Mouse (Mus musculus): Measurements from ENCODE around the gene Bcl11a. TPM values are rescaled to one million over a fixed set of nuclear protein-coding genes. Genes with fewer than 3 reads are reported as not detected.
"Not testable (repeated sequence)": the region's sequence is repeated elsewhere in the genome, so short reads cannot be mapped to it uniquely, and the experiment has no call there.

The Bcl11a gene
- total RNA-seq, 4 experiments from 2014 or later: 2.6 to 4.0 (median 2.9) TPM

DNA sequence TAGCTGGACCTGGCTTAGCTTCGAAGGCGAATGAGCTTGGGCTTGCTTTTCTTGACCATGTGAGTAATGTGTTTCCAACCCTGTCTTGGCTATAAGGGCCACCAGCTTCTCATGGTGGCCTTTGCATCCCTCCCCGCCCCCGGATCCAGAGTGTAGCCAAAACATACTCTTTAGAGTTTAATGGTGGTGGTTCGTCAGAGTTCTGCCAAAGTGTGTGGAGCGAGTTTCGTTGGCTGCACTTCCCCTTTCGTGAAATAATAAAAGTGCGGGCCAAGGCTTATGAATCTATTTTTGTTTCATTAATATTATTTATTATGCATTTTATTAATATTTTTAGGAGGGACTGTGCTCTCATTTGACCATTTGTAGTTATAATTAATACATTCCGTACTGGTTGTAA is 21.4 kb downstream of the Bcl11a start:
- DNase-seq (ENCODE audit: low spot score): no peak

DNA sequence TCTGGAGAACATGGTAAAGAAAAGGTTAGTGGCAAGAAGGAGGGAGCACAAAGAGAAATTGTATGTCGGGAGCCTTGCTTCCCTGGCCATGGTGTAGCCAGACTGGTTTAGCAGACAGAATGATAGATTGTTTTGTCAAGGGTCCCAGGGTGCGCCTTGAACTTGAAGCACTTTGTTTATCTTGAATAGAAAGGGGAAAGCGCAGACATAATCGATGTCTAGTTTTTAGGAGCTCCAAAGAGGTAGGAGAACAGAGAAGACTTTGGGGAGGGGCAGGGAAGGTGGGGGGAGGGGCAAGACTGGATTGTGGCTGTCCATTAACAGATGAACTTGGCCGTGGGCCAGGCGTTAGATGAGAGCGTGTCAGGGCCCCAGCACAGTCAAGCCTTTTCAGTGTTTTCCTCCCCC is 22.0 kb downstream of the Bcl11a start:
- DNase-seq (ENCODE audit: low spot score): no peak

DNA sequence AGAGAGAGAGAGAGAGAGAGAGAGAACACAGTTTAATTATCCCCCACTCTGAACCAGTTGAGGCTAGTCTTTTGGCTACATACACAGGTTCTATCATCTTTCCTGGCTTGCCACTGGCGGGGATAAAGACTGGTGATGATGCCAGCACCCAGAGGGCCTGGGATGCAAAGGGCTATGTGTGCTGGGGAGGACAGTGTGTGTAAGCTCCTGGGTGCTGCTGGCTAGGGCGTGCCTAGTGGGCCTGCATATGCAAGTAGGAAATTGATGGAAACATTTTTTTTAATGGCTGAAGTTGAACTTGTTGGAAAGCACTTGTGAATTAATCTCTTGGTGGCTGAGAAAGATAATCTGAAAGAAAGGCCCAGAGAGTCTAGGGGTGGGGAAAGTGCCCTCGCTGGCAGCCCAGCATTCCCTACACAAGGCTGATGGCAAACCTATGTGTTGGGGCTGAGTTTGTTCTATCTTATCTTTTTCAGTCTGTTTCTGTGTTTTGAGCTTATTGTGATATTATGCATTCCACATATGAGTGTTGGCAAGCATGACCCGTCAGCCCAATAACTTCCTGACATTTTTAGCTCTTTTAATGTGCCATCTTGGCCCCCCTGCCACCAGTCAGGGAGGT is 22.7 kb downstream of the Bcl11a start:
- DNase-seq (ENCODE audit: low spot score): no peak

DNA sequence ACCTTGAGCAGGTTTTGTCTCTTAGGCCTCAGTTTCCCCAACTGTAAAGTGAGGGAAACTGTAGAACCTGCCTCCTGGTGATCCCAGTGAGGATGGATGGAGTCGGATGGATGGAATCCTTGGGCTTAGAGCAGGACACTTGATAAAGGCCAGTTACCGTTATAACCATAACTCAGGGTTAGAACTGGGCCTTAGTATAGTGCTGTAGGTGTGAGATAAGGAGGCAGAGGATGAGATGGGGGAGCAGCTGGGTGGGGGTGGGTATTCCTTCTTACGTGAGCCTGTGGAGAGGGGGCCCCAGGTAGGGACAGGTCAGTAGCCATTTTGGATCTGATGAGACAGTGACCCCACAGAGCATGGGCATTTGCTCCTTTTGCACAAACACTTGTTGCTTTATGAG is 23.8 kb downstream of the Bcl11a start:
- no peak for DNase-seq (ENCODE audit: low spot score)

DNA sequence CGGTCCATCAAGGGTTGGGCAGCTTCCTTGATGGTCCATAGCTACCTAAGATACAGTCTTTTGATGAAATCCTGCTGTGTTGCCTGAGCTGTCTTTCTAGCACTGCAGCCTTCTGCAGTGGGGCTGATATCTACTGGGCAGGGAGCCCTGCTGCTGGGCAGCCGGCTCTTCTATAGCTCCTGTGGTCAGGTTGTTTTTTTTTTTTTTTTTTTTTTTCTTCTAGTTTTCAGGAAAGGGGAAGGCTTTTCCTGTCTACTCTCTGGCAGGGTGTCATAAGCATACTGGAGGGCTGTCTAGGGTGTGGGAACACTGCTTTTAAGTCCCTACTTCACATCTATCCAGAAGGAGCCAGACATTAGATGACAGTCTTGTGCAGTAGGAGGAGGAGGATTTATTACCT is 24.5 kb downstream of the Bcl11a start:
- no peak for DNase-seq (ENCODE audit: low spot score)

DNA sequence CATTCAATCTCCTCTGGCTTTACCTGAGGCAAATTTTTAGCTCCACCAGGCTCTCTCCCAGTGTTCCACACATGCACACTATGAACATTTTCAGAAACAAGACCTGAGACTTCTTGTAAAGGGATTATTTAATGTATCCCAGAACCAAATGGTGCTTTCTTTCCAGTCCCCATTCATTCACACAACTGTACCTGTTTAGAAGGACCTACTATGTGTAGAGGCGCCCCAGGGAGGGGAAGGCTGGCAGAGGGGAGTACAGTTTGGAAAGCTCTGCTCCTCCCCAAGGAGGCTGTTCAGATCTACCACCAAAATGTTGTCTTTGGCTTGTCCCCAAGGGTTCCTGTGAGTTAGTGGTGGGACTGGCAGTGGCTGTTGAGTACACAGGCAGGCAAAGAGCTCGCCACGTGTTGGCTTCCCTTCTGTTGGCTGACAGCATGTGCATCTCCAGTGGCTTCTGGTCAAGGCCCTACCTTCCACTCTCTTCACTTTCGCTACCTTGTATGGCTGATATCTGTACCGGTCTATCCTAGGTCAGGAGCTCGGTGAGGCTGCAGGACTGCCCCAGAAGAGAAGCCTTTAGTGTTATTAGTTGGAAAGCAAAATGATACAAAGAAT is 25.4 kb downstream of the Bcl11a start:
- DNase-seq (ENCODE audit: low spot score): no peak

DNA sequence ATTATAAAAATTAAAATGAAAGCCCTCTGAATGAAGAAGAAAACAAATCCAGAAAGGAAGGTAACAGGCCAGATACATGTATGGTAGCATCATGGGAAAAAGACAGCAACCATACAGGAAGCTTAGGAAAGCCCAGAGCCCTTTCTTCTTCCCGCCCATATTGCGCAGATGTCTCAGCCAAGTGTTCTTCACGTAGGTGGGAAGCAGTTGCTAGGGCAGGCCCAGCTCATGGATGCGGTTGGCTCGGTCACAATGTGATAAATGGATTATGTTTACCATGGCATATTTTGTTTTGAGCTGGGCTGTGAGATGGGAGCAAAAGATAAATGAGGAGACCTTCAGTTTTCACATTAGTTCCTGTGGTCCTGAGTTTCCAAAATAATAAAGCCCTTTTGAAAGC is 29.6 kb downstream of the Bcl11a start:
- no peak for DNase-seq (ENCODE audit: low spot score)

DNA sequence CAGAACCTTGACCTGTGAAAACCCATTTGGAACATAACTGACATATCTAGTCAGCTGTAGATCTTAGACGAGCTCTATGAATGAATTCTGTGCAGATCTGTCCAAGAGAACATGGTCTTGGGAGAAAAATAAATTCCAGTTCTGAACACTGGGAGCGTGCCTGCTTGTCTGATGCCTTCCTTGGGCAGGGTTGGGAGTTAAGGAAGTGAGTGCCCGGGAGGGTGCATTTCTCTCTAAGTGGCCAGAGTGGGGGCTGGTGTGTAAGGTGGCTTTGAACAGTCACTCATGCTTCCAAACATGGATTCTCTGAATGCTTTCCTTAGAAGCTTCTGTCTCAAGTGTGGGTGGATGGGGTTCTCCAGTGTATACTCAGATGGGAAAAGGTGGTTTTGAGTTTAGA is 31.1 kb downstream of the Bcl11a start:
- DNase-seq (ENCODE audit: low spot score): no peak

DNA sequence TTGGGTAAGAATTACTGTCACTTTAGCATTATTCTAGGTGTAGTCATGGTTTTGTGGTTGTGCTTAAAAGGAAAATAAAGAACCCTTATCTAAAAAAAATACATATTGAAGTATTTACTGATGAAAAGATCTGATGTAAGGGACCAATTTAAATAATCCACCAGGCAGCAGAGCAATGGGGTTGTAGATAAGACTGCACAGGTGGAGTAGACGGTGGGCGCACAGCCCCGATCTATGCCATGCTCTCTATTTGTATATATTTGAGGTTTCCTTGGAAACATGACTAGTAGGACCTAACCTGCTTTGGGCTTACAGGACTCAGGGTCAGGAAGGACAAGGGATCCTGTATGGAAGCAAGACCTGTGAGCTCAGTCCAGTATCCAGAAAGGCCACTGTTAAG is 31.5 kb downstream of the Bcl11a start:
- DNase-seq (ENCODE audit: low spot score): no peak

DNA sequence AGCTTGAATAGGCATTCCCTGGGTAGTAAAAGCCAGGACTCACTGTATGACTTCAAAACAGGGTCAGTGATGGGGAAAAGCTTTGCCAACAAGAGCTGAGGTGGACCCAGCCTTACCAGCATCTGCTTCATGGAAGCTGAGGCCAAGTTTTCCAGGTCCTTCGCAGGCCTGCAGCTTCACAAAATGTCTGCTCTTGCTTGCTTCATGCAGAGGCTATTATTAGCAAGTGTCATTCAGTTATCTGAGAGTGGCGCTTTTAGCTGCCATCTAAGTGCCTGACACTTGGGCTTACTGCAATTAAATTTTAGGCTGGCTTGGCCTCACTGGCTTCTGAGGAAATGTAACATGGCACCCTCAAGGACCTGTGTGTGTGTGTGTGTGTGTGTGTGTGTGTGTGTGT is 32.3 kb downstream of the Bcl11a start:
- no peak for DNase-seq (ENCODE audit: low spot score)

DNA sequence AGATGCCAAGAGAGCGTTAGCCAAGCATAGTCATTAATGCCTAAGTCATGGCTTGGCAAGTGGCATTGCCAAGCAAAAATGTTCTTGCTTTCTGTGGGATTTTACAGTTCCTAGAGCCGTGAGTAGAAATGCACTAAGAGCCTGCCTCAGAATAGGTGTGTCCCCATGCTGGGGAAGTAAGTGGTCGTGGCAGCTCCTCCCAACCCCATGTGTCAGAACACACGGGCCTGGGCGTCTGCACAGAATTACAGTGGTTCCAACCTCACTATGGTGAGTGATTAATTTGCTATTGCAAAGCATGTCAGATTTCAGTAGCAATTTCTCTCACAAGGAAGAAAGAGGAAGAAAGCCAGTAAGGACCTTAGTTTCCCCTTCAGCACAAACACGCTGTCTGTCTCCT is 33.9 kb downstream of the Bcl11a start:
- DNase-seq (ENCODE audit: low spot score): no peak

DNA sequence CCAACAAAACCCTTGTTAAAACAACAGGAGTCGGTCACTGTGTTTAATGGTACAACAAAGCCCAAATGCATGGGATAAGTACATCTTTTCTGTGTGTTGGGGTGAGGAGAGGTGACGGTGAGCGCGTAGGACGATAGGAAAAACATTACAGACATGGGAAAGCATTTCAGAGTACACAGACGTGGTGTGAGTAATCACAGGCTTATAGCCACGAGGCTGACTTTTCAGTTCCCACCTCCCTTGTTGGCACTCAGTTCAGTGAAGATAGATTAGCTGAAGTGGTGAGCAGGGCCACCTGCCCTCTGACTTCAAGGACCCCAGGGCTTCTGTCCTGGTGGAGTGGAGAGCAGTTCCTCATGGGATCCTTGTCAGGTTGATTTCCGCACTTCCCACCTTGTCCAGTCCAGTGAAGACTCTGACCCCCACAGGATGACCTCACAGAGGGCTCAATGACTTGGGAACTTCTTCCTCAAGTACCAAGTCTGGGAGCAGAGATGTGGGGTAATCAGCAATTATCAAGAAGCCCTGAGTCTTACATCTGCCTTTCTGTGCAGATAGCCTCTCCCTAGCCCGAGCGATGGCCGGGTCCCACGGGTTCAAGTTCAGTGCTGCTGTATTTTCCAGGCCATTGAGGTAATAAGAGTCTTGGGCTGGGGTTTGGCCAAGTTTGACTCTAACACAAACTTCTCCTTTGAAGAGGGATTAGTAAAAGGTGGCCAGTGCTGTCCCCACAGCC is 37.3 kb downstream of the Bcl11a start:
- DNase-seq (ENCODE audit: low spot score): no peak

DNA sequence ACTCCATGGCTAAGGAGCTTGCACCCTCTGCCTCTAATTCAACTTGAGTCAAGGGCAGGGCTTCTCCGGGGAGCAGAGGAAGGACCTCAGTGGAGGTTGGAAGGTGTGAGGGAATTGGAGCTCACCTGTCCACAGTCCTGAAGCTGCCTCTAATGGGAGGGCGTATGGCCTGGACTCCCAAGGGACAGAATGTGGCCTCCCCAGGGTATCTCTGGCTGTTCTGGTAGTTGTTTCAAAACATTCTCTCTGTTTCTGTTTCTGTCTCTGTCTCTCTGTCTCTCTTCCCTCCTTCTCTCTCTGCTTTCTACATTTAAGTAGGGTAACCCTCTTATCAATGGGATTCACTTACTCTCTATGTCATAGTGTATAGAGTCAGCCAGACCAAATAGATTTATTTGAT is 38.2 kb downstream of the Bcl11a start:
- no peak for DNase-seq (ENCODE audit: low spot score)

DNA sequence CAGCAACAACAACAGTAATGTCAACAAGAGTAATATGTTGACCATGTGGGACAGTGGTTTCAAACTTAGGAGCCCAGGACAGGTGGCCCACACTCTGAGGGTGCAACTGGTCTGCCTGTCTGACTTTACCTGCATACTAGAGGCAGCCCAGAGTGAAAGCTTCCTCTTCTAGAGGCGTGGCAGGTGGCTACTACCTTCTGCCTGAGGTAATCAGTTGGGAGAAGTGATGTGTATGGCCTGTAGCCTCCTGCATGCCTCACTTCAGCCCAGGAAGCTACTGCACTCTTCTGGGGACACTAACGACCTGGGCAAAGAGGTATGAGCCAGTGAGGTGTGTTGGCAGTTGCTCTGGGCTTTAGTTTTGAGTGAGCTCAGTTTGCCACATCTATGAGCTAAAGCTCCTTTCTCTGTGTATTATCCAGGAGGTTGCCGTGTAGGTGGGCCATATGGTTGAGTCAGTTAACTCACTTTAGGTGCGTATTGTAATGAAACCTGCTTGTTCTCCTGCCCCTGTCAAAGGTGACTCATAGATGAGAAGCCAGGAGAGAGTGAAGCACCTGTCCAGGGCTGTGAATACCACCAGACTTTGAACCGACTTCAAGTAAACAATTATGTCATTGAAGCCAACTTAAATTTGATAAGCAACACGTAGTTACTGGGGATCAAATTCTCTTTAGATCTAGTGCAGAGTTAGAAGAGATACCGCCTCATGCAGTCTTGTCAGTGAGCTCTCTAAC is 38.9 kb downstream of the Bcl11a start:
- DNase-seq (ENCODE audit: low spot score): no peak

DNA sequence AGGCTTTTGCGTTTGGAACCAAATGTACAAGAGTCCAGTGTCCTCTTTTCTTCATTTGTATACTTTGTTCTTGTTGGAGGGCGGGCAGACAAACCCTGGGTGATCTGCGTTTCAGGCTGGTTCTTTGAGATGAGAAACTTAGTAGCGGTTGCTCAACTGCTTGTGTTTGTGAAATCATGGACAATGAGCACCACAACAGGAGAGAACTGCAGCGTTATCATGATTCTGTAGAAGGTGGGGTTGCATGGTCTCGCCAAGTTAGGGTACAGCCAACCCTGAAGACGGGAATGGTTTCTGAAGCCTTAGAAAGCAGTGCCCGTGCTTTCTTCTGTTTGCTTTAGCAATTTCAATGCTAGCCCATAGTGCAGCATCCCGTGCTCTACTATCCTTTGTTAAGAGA is 43.3 kb downstream of the Bcl11a start:
- no peak for DNase-seq (ENCODE audit: low spot score)

DNA sequence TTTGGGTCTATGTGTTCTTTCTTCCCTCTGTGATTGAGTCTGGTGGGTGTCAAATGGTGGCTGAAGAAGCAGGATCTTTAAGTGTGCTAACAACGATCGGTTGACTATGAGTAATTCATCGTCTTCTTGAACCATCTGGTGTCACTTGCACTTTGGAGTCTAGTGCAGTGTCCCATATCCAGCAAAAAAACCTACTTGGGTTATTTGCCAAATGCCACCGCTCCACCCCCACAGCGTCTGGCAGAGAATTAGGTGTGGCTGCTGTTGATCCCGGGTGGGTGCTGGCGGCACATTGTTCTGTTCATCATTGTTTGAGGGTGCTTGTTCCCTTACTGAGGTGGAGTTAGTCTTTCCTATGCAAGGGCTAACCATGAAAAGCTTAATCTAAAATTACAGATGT is 45.0 kb downstream of the Bcl11a start:
- no peak for DNase-seq (ENCODE audit: low spot score)

DNA sequence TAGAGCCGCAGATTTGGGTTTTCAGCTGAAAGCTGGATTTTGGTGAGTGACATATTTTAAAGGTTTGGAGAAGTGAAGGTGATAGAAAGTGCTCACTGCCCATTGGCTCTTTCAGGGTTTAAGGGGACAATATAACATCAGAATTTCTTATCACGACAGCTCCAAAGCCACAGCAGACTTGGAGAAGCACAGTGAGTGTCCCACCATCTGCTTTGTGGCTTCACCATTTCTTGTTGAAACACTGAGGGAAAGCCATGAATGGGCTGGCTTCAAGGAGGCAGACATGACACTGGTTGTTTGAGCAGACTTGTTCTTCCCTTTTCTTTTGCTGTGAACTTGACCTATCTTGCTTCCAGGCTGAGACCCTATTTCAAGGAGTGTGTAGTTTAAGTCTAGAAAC is 46.1 kb downstream of the Bcl11a start:
- DNase-seq (ENCODE audit: low spot score): no peak

DNA sequence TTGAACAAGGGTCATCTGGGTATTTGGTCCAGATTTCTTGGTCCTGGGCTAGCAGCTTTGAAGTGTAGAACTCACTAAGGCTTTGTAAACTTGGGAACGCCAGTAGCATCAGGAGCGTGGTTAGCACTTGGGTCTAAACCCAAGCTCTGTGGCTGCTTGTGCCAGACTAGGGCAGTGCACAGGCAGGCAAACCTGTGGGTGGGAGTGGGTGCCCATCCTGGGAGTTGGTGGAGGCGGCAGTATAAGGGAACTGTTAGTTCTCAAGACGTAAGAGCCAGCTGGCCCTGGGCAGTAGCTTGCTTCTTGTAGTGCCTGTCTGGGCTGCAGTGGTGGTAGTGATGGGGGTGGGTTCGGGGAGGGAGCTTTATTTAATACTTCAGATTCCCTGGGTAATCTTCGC is 47.2 kb downstream of the Bcl11a start:
- no peak for DNase-seq (ENCODE audit: low spot score)

DNA sequence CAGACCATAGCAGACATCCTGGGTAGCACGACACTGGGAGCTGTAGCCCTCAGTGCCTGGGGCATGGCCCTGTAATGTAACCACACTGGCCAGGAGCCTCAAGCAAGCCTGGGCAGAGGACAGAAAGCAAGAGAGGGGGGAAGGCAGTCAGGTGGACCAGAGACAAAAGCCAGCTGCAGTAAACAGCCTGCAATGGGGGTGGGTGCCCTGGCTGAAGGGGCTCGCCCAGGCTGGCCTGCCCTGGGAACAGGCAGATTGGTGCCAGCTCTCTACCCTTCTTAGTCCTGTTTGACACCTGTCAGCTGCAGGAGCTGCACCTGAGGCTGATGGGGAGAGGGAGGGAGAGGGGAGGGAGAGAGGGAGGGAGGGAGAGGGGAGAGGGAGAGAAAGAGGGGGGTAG is 50.1 kb downstream of the Bcl11a start:
- DNase-seq (ENCODE audit: low spot score): no peak

DNA sequence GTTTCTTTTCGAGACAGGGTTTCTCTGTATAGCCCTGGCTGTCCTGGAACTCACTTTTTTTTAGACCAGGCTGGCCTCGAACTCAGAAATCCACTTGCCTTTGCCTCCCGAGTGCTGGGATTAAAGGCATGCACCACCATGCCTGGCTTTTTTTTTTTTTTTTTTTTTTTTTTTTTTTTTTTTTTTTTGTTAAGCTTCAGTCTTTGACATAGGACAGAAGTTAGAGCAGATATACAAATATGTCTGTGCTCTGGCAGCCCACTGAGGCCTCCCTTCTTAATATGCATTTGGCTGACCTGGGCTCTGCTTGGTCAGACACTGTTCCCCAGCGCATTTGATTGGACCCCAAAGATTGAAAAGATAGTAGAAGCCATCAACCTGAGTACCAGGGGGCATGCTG is 51.0 kb downstream of the Bcl11a start:
- not testable (repeated sequence) for DNase-seq (ENCODE audit: low spot score)

DNA sequence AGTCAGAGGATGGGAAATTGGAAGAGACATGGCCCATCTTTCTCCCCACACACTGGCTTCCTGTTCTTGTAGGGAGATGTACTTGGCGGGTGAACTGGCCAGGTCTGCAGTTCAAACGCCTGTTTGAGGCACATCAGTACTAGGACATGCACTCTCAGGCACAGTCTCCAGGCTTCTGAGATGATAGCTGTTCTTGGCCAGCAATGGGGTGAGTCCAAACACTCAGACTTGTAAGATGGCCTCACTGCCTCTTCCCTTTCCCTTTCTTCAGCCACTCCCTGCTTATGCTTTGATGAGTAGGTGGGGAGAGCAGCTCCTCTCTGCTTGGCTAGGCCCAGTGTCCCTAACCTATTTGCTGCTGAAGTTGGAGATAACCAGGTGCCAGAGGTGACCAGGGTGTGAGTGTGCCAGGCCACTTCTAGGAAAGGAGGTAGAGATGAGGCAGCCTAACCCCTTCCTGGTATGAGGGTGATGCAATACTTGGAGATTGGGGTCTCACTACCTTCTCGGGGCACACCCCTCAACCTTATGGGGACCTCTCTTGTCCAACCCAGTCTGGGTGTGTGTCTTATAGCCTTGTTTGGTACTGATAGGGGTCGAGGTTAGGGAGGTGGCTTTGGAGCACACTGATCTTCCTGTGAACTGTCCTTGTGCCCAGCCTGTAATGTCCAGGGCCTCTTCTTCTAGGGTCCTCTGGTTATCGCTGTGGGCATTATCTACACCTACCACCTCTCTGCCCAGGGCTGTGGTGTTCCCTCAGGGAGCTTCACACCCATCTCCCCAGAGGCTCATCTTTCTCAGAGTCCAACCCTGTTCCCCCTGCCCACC is 51.7 kb downstream of the Bcl11a start:
- no peak for DNase-seq (ENCODE audit: low spot score)
